In genomic region chr4:46563847-46564246, GRCm38 (mm10) we compare ENCODE assay signal across 10 mouse cellular contexts. TPM values are rescaled to one million over a fixed set of nuclear protein-coding genes. Genes with fewer than 3 reads are reported as not detected.
DNase-seq lines count a peak whose midpoint lies in the region; ATAC-seq and TF ChIP-seq lines count a peak whose summit lies in the region.
"Had no signal": no experiment of that assay in that cellular context is flagged by ENCODE, and none has a peak within 500 bp of the region (broad histone marks: within the 10 kb centered on the region; RNA-seq: fewer than 3 reads in every experiment).

No protein-coding gene starts in this region.

- no peak overlapping the region for H3K27ac ChIP-seq in liver, embryonic 14.5 days
- no peak overlapping the region for H3K27ac ChIP-seq in intestine, embryonic 15.5 days
- H3K27ac ChIP-seq: embryonic facial prominence, embryonic 15.5 days; midbrain, embryonic 12.5 days had no signal

- WGBS in liver, embryonic 14.5 days (ENCODE audit: insufficient replicate concordance): 10% methylated on average over 10 of the region's 10 CpGs
- 61% methylated on average over 10 of the region's 10 CpGs for WGBS in intestine, embryonic 15.5 days

- peaks cover 3 to 25% of the 10 kb centered on the region in 2 experiments; a peak in 2 of 4 replicates for H3K4me1 ChIP-seq in liver, embryonic 14.5 days (replicated peaks; ENCODE audit: control insufficient read depth in 2 of 2, insufficient read depth in 2 of 2, low read length in 1 of 2)
- H3K4me1 ChIP-seq in intestine, embryonic 15.5 days (replicated peaks): 0 out of 2 replicates have a peak, but pooled peaks cover 8% of the 10 kb centered on the region
- H3K4me1 ChIP-seq: embryonic facial prominence, embryonic 15.5 days; midbrain, embryonic 12.5 days had no signal

- no peak overlapping the region for H3K4me3 ChIP-seq in liver, embryonic 14.5 days (ENCODE audit: insufficient read depth in 1 of 2, low read depth in 2 of 2, low read length in 2 of 2)
- H3K4me3 ChIP-seq in intestine, embryonic 15.5 days (replicated peaks): no peak overlapping the region
- H3K4me3 ChIP-seq: embryonic facial prominence, embryonic 15.5 days; midbrain, embryonic 12.5 days had no signal

- no peak for TF ChIP-seq CTCF in liver, embryonic 14.5 days (IDR thresholded peaks at IDR 0.05; ENCODE audit: low read depth)

- H3K9me3 ChIP-seq in liver, embryonic 14.5 days (ENCODE audit: control insufficient read depth, low read length): no peaks in the 10 kb centered on the region
- no peaks in the 10 kb centered on the region for H3K9me3 ChIP-seq in intestine, embryonic 15.5 days
- H3K9me3 ChIP-seq: embryonic facial prominence, embryonic 15.5 days; midbrain, embryonic 12.5 days had no signal

- no peak for TF ChIP-seq EP300 in liver, embryonic 14.5 days (IDR thresholded peaks at IDR 0.05; ENCODE audit: low read depth)

- peak; percentile 70 to 76 for DNase-seq in adrenal gland, adult (ENCODE audit: inconsistent age in 2 of 2, low spot score in 1 of 2)
- no peak for DNase-seq in adrenal gland, postnatal 4 days (ENCODE audit: low spot score in 2 of 2)
- DNase-seq in spleen, adult 18-20 months: peak; percentile 47 to 49
- no peak for DNase-seq in spleen, adult 12 weeks (ENCODE audit: low spot score)
- DNase-seq in liver, embryonic 14.5 days (ENCODE audit: low read depth in 3 of 3, low spot score in 3 of 3): peak in 2 of 3 experiments; percentile 39 to 42
- DNase-seq in spleen, postnatal 36 days (ENCODE audit: low spot score in 2 of 2): peak; percentile 63 to 68

- no peak overlapping the region for H3K9ac ChIP-seq in liver, embryonic 14.5 days (replicated peaks)
- H3K9ac ChIP-seq in intestine, embryonic 15.5 days: no peak overlapping the region
- H3K9ac ChIP-seq: embryonic facial prominence, embryonic 15.5 days; midbrain, embryonic 12.5 days had no signal

- peak; percentile 67; the same call in 1 of the 2 replicates for ATAC-seq in liver, embryonic 14.5 days (ENCODE audit: insufficient read depth)
- no peak for ATAC-seq in frontal cortex, adult (ENCODE audit: low TSS enrichment)
- no peak for ATAC-seq in intestine, embryonic 15.5 days

- H3K36me3 ChIP-seq in liver, embryonic 14.5 days (replicated peaks; ENCODE audit: control insufficient read depth, insufficient read depth, low read depth): no peaks in the 10 kb centered on the region
- no peaks in the 10 kb centered on the region for H3K36me3 ChIP-seq in intestine, embryonic 15.5 days
- H3K36me3 ChIP-seq: embryonic facial prominence, embryonic 15.5 days; midbrain, embryonic 12.5 days had no signal

- peak overlapping the region; percentile 28; the same call in 1 of the 2 replicates for H3K4me2 ChIP-seq in liver, embryonic 14.5 days (ENCODE audit: low read depth)
- H3K4me2 ChIP-seq in intestine, embryonic 15.5 days (replicated peaks): no peak overlapping the region
- H3K4me2 ChIP-seq: embryonic facial prominence, embryonic 15.5 days; midbrain, embryonic 12.5 days had no signal

- H3K27me3 ChIP-seq in liver, embryonic 14.5 days (ENCODE audit: control insufficient read depth, insufficient read depth, low read length): no peaks in the 10 kb centered on the region
- no peaks in the 10 kb centered on the region for H3K27me3 ChIP-seq in intestine, embryonic 15.5 days (replicated peaks)
- H3K27me3 ChIP-seq: embryonic facial prominence, embryonic 15.5 days; midbrain, embryonic 12.5 days had no signal

RNA-seq across cellular contexts. Expression of gene Trim14, which starts 27.9 kb away (rescaled TPM):
- total RNA-seq in adrenal gland, postnatal 4 days (2021): 1 to 10 TPM; 7.2 to 7.5 TPM
- polyA plus RNA-seq in liver, embryonic 14.5 days (2012; rRNA removed): 4.1 and 4.3 TPM in 2 replicates
- 7.5 and 9.5 TPM in 2 replicates for polyA plus RNA-seq in liver, embryonic 14.5 days (2014; fragmentation: Nextera tagmentation; extraction: Ambion mirVana)
- polyA plus RNA-seq in intestine, embryonic 15.5 days (2015; fragmentation: Nextera tagmentation; extraction: Ambion mirVana): 11.4 and 12.6 TPM in 2 replicates

RNA-seq across cellular contexts. Expression of gene Coro2a, which starts 38.2 kb away (rescaled TPM):
- total RNA-seq in adrenal gland, postnatal 4 days (2021): 1 to 10 TPM; 5.1 to 7.0 TPM
- polyA plus RNA-seq in liver, embryonic 14.5 days (2012; rRNA removed): 2.4 and 2.6 TPM in 2 replicates
- 1.9 and 2.7 TPM in 2 replicates for polyA plus RNA-seq in liver, embryonic 14.5 days (2014; fragmentation: Nextera tagmentation; extraction: Ambion mirVana)
- polyA plus RNA-seq in intestine, embryonic 15.5 days (2015; fragmentation: Nextera tagmentation; extraction: Ambion mirVana): 66.0 and 68.3 TPM in 2 replicates

Comparison
In these comparisons a context has a peak if more than half of its experiments do, and no peak if none do; other contexts are left out.
1. DNase-seq: peak in adrenal gland, adult (2 of 2), spleen, adult 18-20 months (2 of 2), liver, embryonic 14.5 days (2 of 3) and spleen, postnatal 36 days (2 of 2); none in adrenal gland, postnatal 4 days (0 of 2) and spleen, adult 12 weeks (single experiment).
2. RNA of gene Coro2a, which starts 38.2 kb away (polyA plus RNA-seq): 66.0 to 68.3 TPM in intestine, embryonic 15.5 days; 1.9 to 2.7 TPM in liver, embryonic 14.5 days; every median in the first group is over 10 times any median in the second.